Mouse (Mus musculus): ENCODE results near the gene Ttf2.

Gene Ttf2

DNA sequence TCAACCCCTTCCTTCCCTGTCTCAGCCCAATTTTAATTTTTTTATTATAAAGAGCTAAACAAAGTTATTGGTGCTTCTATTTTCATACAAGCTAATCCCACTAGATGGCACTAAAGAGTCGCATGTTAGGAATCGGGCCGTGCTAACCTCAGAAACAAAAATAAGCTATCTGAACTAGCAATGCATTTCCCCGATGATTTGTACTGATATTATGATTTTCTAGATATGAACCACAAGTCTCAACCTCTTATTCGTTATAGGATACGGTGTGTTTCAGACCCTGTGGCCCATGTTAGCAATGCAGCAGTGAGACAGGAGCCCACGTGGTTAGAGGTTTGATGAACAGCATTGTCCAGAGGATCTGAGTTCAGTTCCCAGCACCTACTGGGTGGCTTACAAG is 52.6 kb downstream of the Ttf2 start:
- no peak for DNase-seq (ENCODE audit: low read depth, low spot score)

DNA sequence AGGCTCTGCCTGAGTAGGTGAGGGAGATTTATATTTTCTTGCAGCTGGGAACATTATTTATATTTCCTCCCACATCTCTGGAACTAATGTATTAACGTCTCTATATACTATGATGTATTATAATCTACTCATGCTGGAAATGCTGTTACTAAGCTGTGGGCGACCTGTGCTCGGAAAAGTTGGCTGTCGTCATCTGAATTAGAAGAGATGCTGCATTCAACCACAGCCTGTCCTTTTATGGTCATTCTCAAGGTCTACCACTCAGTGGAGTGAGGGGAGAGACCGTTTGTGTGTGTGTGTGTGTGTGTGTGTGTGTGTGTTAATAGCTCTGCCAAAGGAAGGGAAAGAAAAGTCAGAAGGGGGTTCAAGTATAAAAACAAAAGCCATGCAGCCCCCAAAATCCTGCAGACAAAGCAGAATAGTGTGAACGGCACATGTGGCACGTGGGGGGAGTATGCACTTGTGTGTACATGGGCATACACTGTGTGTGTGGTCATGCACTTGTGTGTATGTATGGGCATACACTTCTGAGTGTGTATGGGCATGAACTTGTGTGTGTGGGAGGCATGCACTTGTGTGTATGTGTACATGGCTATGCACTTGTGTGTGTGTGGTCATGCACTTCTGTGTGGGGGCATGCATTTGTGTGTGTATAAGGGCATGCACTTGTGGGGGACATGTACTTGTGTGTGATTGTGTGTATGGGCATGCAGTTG is 57.8 kb downstream of the Ttf2 start:
- no peak for DNase-seq (ENCODE audit: low read depth, low spot score)

DNA sequence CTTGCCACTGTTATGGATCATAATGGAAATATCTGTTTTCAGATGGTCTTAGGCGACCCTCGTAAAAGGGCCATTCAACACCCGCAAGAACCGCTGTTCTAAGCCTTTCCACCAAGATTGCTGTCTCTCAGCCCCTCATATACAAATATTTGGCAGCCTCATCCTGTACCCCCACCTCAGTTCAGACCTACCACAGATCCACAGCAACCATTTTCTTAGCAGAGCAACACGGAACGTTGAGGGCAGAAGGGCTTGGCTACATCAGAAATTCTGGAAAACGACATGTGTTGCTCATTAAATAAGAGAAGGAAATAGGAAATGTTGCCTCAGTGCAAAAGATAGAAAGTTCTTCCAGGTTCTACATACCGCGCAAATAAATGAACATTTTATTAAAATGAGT is 58.4 kb downstream of the Ttf2 start:
- no peak for DNase-seq (ENCODE audit: low read depth, low spot score)

DNA sequence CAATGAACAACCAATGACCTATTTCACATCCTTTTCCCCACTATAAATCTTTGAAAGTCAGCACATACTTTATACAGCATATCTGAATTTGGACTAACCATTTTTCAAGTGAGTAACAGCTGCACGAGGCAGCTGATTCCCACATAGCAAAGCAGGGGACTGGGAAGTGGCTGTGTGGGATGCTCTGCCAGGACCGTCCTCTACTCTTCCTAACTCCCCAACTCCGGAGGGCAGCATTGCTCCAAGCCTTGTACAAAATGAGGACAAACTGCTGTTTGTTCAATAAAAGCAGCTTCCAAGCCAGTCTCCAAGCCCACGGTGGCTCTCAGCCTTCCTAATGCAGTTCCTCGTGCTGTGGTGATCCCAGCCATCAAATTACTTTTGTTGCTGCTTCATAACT is 58.8 kb downstream of the Ttf2 start:
- no peak for DNase-seq (ENCODE audit: low read depth, low spot score)

DNA sequence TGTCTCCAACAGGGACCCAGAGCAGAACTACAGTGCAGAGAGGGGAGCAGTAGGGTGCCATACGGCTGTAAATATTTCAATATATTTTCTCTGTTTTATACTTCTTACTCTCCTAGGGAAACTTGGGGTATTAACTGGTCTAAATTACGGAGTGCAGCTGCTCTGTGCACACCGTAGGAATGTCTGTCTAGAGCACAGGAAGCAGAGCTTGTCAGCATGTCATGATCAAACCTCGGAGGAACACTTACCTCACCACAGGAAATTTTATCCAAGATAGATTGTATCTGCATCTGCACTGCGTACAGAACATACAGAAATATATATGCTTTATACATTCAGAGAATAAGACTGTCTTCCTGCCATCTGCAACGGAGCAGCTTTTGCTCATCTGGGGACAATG is 60.9 kb downstream of the Ttf2 start:
- no peak for DNase-seq (ENCODE audit: low read depth, low spot score)

DNA sequence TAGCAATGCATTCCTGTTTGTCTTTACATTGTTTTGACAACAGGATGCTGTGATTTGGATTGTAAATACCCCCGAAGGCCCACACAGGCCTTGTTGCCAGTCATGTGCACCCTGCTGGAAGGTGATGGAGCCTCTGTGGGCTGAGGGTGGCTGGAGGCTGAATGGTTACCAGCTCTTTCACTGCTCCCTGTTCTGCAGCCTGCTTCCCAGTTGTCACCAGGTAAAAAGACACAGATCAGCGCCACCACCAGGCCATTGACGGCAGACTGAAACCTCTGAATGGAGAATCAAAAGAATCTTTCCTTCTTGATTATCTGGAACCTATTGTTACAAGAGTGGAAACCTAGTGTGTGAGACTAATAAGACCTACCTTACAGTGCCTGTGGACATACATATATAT is 62.5 kb downstream of the Ttf2 start:
- no peak for DNase-seq (ENCODE audit: low read depth, low spot score)

DNA sequence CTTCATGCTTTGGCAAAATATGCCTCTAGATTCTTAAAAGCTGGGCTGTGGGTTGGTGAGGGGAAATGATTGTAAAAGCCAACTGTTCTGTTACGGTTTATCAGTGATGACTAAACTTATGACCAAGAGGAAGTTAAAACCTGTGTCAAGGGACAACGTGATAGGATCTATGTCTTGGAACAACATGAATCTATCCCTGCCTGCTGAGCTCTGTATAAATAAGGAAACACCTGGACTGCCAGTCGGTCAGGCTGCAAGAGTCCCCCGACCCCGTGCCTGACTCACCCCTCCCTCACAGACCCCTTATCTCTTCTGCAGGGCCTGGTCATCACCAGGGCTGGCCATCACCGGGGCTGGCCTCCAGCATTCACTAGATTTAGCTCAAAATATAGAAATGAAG is 63.3 kb downstream of the Ttf2 start:
- no peak for DNase-seq (ENCODE audit: low read depth, low spot score)

DNA sequence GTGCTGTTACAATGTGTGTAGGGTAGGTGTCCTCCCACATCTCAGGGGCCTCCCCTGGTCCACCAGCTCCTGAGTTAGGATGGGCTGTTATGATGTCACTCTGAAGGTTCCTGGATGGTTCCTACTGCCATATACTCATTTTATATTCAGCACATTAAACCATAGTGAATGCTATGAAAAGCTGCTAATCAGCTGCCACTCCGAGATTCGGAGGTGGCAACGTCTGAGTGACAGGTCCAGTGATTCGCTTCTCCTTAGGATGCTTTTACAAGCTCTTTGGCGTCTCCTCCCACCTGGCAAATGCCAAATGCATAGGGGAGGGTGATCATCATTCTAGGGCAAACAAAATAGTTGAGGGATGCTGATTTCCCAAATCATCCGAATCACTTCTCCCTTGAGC is 74.0 kb downstream of the Ttf2 start:
- DNase-seq (ENCODE audit: low read depth, low spot score): no peak

DNA sequence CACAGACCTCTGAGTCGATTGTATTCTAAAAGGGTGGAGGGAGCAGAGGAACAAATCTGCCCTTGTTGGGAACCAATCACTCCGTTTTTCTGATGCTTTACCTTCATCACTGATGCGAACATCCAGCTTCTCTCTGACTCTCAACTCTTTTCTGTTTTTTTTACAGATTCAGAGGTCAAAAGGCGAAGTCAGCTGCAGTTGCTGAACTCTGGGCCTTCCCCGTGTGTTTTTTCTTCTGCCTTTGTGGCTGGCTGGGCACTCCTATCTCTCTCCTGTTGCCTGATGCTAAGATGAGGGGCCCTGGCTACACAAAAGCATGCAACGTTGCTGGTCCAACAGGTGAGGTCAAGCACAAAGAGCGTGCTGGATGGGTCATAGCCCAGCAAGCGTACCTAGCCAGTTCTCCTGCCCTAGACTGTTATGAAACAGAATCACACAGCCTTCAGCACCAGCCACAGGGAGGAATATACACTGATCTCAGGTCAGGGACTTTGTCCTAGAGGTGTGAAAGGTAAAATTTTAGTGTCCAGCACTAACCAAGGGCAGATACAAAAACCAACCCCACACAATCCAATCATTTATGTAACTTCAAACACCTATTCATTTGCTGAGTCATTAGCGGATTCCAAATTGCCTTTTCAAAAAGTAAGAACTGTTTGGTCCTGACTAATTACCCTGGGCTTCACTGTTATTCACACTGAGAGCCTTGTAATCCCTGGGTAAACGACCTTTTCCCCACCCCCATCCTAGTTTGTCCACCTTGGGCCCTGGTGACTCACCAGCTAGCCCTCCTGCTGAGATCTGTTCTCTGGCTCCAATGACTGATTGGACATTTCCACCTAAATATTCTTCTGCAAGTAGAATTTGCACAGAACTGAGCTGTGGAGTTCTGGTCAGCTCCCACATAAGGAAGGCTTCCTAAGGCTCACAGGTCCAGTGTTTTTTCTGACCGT is 76.8 kb downstream of the Ttf2 start:
- DNase-seq (ENCODE audit: low read depth, low spot score): no peak

DNA sequence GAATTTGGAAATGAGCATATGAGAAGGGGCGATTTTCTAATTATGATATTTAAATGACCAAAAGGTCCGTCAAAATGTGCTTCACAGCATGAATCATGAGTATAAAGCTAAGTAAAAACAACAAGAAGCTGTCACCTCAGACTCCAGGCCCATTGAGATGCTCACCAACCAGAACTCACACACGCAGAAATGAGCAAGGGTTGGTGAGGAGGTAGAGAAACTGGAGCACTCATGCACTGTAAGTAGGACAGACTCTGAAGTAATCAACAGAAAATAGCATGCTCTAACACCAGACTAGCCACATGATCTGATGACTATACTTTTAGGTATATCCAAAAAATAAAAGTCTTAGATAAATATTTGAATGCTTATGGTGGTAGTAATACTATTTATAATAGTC is 79.1 kb downstream of the Ttf2 start:
- DNase-seq (ENCODE audit: low read depth, low spot score): no peak

DNA sequence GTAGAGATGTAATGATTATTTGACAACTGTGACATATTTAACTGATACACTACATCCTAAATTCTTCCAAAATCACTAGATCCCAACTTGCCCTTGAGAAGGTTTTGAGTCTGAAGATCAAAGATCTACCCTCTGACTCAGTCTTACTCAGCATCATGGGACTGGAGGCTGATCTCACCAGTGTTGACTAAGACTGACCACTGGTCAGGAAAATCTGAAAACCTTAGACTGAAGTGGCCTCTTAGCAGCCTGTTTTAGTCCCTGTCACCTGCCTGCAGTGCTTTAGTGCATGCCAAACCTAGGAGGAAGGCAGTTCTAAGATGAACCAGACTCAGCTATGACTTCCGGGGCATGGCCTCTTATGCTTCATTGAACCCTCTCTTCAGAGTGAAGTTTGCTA is 80.2 kb downstream of the Ttf2 start:
- no peak for DNase-seq (ENCODE audit: low read depth, low spot score)

All from telencephalon, adult 2 months (tissue).